Mouse (Mus musculus) bone marrow macrophage, adult 2 months (primary cell): Measurements from ENCODE around the gene Nrxn1. TPM values are rescaled to one million over a fixed set of nuclear protein-coding genes. Genes with fewer than 3 reads are reported as not detected.

Experiments used
- H3K27ac ChIP-seq: 2 replicates; pipeline ENCODE4 v1.5.1; 2012; ENCODE audit warnings: low read depth, low read length; ENCODE audit not compliant: insufficient read depth
- H3K4me1 ChIP-seq: 2 replicates; pipeline ENCODE4 v1.6.1; 2012; ENCODE audit warnings: low read length; ENCODE audit not compliant: control insufficient read depth, insufficient read depth
- H3K4me3 ChIP-seq: 2 replicates; pipeline ENCODE4 v1.5.1; 2012; ENCODE audit warnings: mild to moderate bottlenecking, low read length, moderate library complexity; ENCODE audit not compliant: insufficient read depth
- CTCF ChIP-seq: IDR thresholded peaks from 2 replicates; pipeline ENCODE4 v1.5.1; 2012; ENCODE audit warnings: low read depth, mild to moderate bottlenecking, low read length, moderate library complexity
- POLR2A ChIP-seq: IDR thresholded peaks from 2 replicates; pipeline ENCODE4 v1.6.1; 2012; ENCODE audit warnings: mild to moderate bottlenecking, low read depth, low read length, borderline replicate concordance
- polyA plus RNA-seq: library from polyadenylated mRNA; stranded (reverse); fragments of >200 nt; gene quantifications from 2 replicates; pipeline ENCODE4 v1.2.4, GENCODE M21; 2012; ENCODE audit not compliant: missing spikeins, insufficient read depth, insufficient read length

Gene Nrxn1
- polyA plus RNA-seq, 1 experiment: not detected

DNA sequence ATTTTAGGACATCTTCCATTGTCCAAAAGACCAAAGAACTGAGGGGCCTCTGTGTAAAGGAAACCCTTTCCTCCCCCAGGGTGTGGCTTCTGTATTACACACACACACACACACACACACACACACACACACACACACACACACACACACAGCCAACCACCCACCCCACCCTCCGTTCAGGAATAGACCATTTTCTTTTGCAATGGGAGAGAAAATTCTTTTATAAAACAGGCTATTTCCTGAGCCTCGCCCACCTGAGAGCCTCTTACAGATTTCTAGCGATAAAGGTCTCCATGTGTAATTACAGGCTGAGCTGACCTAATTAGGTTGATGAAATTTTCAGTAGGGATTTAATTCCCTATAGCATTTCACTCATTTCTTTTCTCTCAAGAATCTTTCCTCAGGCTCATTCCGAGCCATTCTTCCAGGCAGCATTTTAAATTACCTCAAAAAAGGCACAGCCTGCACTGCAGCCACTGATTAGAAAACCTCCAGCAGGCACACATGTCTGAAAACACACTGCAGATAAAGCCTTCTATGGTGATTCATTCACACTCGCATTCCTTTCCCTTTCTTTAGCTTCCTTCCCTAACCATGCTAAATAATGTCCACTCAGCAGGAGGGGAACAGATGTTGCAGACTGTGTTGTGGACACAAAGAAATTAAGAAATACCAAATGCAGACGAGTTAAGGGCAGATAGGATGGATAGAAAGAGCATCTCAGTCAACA is 396.6 kb downstream of the Nrxn1 start:
- H3K4me1 ChIP-seq: no peaks in the 10 kb centered on the region
- H3K27ac ChIP-seq: no peak overlapping the region
- TF ChIP-seq CTCF: no peak
- no peak overlapping the region for H3K4me3 ChIP-seq

DNA sequence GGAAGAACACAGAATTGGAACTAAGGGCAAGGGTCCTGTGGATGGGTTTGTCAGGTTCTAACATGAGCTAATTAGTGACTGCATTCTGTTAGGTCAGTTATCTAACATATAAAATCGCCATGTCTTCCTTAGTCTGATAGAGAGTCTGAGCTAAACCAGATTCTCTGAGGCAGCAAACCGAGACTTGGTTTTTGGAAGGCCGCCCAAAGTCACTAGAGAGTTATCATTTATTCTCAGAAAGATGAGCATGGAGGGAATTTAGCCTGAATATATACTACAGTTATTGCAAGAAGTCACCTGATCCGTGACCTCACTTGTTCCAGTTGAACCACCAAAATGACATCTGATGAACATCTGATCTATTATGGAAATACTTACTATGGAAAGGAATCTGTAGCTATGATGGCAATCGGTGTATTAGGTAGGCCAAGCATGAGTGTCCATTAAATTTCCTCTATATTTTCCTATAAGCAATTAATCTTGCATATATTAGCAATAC is 397.7 kb downstream of the Nrxn1 start:
- TF ChIP-seq POLR2A: no peak
- no peak for TF ChIP-seq CTCF
- no peaks in the 10 kb centered on the region for H3K4me1 ChIP-seq
- no peak overlapping the region for H3K27ac ChIP-seq
- no peak overlapping the region for H3K4me3 ChIP-seq

- H3K4me1 ChIP-seq: no peaks in the 10 kb centered on the region
- H3K4me3 ChIP-seq: no peak overlapping the region
- no peak for TF ChIP-seq CTCF
- TF ChIP-seq POLR2A: no peak
- no peak overlapping the region for H3K27ac ChIP-seq
Observed at GRCm38 (mm10) chr17:90684172-90684571, 408.7 kb downstream of the Nrxn1 start.

- Histone ChIP-seq H3K4me1 (no peaks in the 10 kb centered on the region), H3K27ac (no peak overlapping the region), H3K4me3 (no peak overlapping the region)
- TF ChIP-seq CTCF: no peak
Observed at GRCm38 (mm10) chr17:90681019-90681418, 411.9 kb downstream of the Nrxn1 start.

DNA sequence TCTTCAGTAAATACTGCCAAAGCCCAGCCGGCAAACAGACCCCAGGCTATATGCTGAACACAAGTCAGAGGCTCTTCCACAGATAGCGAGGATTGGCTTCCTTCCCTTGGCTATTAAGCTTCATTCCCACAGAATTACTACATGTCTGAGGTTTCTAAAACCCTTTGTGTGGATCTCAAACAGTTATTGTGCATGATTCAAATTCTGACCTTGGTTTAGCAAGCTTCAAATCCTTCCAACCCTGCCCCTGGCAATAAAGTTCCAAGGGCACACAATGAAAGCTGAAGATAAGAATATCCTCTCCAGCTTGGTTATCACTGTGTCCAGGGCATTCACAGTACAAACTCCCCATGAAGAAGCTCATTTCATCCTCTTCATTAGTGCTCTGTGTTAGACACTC is 416.2 kb downstream of the Nrxn1 start:
- Histone ChIP-seq H3K27ac (no peak overlapping the region), H3K4me1 (no peaks in the 10 kb centered on the region), H3K4me3 (no peak overlapping the region)
- TF ChIP-seq CTCF (no peak), POLR2A (no peak)

- Histone ChIP-seq H3K27ac (no peak overlapping the region), H3K4me3 (no peak overlapping the region), H3K4me1 (no peaks in the 10 kb centered on the region)
- TF ChIP-seq POLR2A (no peak), CTCF (no peak)
Observed at GRCm38 (mm10) chr17:90662318-90662717, 430.6 kb downstream of the Nrxn1 start.

GRCm38 (mm10) chr17:90654506-90654905 is 438.4 kb downstream of the Nrxn1 start:
- Histone ChIP-seq H3K27ac (no peak overlapping the region), H3K4me3 (no peak overlapping the region), H3K4me1 (no peaks in the 10 kb centered on the region)
- no peak for TF ChIP-seq POLR2A
- no peak for TF ChIP-seq CTCF

- Histone ChIP-seq H3K4me3 (no peak overlapping the region), H3K4me1 (no peaks in the 10 kb centered on the region), H3K27ac (no peak overlapping the region)
- TF ChIP-seq CTCF (no peak), POLR2A (no peak)
Observed at GRCm38 (mm10) chr17:90653347-90653746, 439.5 kb downstream of the Nrxn1 start.

DNA sequence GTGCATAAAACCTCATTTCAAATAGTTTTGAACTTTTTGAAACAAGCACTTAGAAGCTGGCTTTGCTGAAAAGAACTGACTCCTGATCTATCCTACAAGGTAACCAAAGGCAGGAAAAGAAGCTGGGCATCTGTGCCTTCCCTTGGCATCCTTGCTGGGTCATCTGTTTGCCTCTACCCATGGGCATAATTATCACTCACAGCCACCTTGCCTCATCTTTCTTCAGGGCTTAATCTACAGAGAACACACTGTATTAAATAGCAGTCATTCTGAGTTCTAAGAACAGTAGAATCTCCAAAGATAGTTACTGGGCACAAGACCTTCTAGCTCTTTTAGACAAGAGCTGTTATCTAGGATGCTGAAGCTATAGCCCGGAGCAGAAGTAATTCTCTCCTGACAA is 442.6 kb downstream of the Nrxn1 start:
- TF ChIP-seq CTCF (no peak), POLR2A (no peak)
- H3K4me3 ChIP-seq: no peak overlapping the region
- no peaks in the 10 kb centered on the region for H3K4me1 ChIP-seq
- no peak overlapping the region for H3K27ac ChIP-seq

DNA sequence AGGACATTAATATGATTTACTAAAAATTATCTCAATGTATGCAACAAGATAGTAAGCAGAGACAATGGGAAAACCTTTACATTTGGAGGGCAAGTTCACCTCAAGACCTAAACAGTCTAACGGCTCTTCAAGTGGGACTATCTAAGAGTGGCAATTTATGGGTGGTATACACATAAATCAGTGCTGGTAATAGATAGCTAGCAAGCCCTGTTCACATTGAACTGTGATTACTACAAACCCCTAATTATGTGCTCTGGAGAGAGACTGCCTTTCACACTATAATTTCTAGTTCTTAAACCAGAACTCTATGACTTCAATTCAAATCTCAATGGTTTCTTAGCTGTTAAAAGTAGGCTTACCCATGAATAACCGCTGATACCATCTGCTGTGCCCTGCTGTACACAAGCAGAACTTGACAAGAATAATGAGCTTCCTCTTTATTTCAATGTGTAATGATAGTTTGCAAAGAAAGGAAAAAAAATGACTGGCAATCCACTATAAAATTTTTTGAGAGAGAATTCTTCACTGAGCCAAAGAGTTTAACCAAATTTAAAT is 453.8 kb downstream of the Nrxn1 start:
- Histone ChIP-seq H3K27ac (no peak overlapping the region), H3K4me3 (no peak overlapping the region), H3K4me1 (no peaks in the 10 kb centered on the region)
- TF ChIP-seq CTCF: no peak
- TF ChIP-seq POLR2A: no peak

DNA sequence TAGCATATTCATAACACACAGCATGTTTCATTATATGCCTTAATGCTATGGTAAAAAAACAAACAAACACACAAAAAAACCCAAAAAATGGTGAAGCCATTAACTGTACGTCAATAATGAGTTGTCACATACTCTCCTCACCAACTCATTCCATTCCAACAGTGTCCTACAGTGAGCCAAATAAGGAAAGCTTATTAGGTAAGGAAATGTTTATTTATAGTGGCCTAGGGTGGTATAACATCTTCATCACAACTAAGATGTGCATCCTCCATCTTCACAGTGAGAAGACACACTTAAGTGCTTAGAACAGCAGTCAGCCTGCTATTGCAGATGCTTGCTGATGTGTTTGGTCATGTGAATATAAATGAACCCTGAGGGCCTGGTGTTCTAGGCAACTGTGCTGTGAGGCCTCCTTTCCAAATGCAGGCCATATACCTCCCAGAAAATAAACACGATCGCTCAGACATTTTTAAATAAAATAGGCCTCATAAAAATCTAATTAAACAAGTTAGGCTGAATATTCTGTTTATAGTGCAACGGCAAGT is 454.6 kb downstream of the Nrxn1 start:
- Histone ChIP-seq H3K27ac (no peak overlapping the region), H3K4me3 (no peak overlapping the region), H3K4me1 (no peaks in the 10 kb centered on the region)
- TF ChIP-seq CTCF: no peak
- no peak for TF ChIP-seq POLR2A
